Mouse (Mus musculus) retina, adult 2 months (tissue): ENCODE measurements around the gene Mul1.
"Not testable (repeated sequence)": the region's sequence is repeated elsewhere in the genome, so short reads cannot be mapped to it uniquely, and the experiment has no call there.

Source experiments
- DNase-seq: peaks from one replicate; pipeline ENCODE4 v3.0.0-alpha.2; 2012; ENCODE audit warnings: low read depth, low spot score

Mul1 gene

GRCm38 (mm10) chr4:138434347-138435316 is at the start of gene Mul1:
Gene Mul1, plus strand, starts transcription at chr4:138434671.
- peak; percentile 90 for DNase-seq

GRCm38 (mm10) chr4:138393703-138394102 is 40.8 kb upstream of the Mul1 start:
- DNase-seq, result no peak

- DNase-seq, result no peak
Measured at GRCm38 (mm10) chr4:138395087-138395970, 39.1 kb upstream of the Mul1 start.

GRCm38 (mm10) chr4:138395971-138396645 is 38.4 kb upstream of the Mul1 start, which contains the start of gene Fam43b:
Gene Fam43b, minus strand, starts transcription at chr4:138396528.
- no peak for DNase-seq

GRCm38 (mm10) chr4:138396711-138397110 is 37.8 kb upstream of the Mul1 start:
- DNase-seq, result no peak

- DNase-seq, result no peak
Measured at GRCm38 (mm10) chr4:138404806-138405205, 29.7 kb upstream of the Mul1 start.

- DNase-seq, result no peak
Measured at GRCm38 (mm10) chr4:138407479-138408194, 26.8 kb upstream of the Mul1 start.

GRCm38 (mm10) chr4:138411011-138411410 is 23.5 kb upstream of the Mul1 start:
- no peak for DNase-seq

- DNase-seq, result no peak
Measured at GRCm38 (mm10) chr4:138411504-138412121, 22.9 kb upstream of the Mul1 start.

GRCm38 (mm10) chr4:138414725-138415124 is 19.7 kb upstream of the Mul1 start:
- no peak for DNase-seq

GRCm38 (mm10) chr4:138415991-138416390 is 18.5 kb upstream of the Mul1 start:
- DNase-seq, result no peak

GRCm38 (mm10) chr4:138416414-138416813 is 18.1 kb upstream of the Mul1 start:
- DNase-seq, result no peak

GRCm38 (mm10) chr4:138417882-138418281 is 16.6 kb upstream of the Mul1 start:
- no peak for DNase-seq

GRCm38 (mm10) chr4:138418340-138418957 is 16.0 kb upstream of the Mul1 start:
- no peak for DNase-seq

- DNase-seq, result no peak
Measured at GRCm38 (mm10) chr4:138425028-138425427, 9.4 kb upstream of the Mul1 start.

GRCm38 (mm10) chr4:138425604-138426003 is 8.9 kb upstream of the Mul1 start:
- not testable (repeated sequence) for DNase-seq

- peak; percentile 65 for DNase-seq
Measured at GRCm38 (mm10) chr4:138426778-138427705, 7.4 kb upstream of the Mul1 start.

GRCm38 (mm10) chr4:138429778-138430177 is 4.7 kb upstream of the Mul1 start:
- DNase-seq, result no peak

- DNase-seq, result no peak
Measured at GRCm38 (mm10) chr4:138431340-138431739, 3.1 kb upstream of the Mul1 start.
